Mouse (Mus musculus): ENCODE data around the gene Cnga3.

Cnga3 gene

DNA sequence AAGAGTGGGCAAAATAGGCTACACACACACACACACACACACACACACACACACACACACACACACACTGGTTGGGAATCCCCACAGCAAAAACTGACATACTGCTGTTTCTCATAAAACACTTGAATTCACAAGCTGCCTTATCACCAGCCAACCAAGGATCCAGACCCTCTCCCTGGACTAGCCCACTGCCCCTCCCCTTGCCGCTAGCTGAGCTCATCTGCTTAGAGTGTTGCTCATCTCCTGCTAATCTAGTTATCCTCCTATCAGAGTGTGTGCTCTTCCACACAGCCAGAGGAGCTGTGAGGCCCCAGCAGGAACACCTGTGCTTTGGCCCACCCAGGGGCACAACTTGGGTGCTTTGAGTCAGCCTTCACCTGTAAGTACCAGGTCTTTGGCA, at the start of gene Cnga3:
Gene Cnga3 (plus strand): TSS at position 291 of the 400 bp plus-strand sequence.
- DNase-seq = no peak

GRCm38 (mm10) chr1:37166066-37166465, 48.2 kb upstream of the Cnga3 start:
- no peak for DNase-seq

GRCm38 (mm10) chr1:37167918-37168317, 46.3 kb upstream of the Cnga3 start:
- DNase-seq = no peak

DNA sequence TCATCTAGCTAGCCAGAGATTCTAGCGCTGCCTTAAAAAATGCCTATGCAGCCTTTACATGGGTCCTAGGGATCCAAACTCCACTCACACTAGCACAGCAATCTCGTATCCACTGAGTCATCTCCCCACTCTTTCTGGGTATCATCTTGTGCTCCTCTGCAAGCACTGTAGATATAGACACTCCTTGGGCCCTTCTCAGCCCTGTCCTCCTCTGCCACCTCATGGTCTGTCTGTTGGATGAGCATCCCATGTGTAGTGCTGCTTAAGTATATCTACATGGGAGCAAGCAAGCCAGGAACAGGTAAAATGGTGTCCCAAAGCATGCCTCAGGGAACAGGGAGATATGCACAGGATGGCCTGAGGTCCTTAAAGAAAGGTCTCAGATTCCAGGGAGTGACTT, 36.4 kb upstream of the Cnga3 start:
- no peak for DNase-seq

DNA sequence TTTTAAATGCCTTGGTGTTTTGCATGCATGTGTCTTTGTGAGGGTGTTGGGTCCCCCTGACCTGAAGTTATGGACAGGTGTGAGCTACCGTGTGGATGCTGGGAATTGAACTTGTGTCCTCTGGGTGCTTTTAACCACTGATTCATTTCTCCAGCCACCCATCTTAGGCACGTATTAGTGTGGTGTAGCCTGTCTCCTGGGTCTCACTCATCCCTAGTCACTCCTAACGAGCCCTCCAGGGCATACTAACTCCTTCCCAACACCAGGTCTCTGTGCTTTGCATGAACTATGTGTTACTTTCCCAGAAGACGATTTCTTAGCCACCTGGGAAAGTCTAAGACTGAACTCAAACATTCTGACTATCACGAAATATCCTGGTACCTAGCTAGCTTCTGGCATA, 34.4 kb upstream of the Cnga3 start:
- DNase-seq = no peak

- no peak for DNase-seq
Observed at GRCm38 (mm10) chr1:37187050-37187449, 27.2 kb upstream of the Cnga3 start.

- no peak for DNase-seq
Observed at GRCm38 (mm10) chr1:37194607-37195006, 19.6 kb upstream of the Cnga3 start.

GRCm38 (mm10) chr1:37201406-37201805, 12.8 kb upstream of the Cnga3 start:
- DNase-seq = no peak

DNA sequence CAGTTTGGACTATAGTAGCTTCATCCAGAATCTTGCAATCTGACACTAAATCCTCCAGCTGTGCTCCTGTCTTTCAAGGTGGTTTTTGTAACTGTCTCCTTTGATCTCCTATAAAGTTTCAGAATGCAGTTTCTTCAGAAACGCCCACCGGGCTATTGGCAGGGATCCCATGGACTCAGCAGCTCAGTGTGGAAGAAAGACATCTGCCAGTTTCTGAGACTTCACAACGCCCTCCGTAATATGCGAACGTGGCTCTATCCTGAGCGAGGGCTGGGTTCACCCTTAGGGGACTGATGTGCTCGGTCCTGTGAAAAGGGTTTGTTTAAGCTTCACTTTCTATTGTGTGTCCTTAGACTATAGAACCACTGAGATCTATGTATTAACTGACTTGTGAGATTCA, 6.5 kb upstream of the Cnga3 start:
- DNase-seq = no peak

- DNase-seq = no peak
Observed at GRCm38 (mm10) chr1:37212375-37212774, 1.9 kb upstream of the Cnga3 start.

DNA sequence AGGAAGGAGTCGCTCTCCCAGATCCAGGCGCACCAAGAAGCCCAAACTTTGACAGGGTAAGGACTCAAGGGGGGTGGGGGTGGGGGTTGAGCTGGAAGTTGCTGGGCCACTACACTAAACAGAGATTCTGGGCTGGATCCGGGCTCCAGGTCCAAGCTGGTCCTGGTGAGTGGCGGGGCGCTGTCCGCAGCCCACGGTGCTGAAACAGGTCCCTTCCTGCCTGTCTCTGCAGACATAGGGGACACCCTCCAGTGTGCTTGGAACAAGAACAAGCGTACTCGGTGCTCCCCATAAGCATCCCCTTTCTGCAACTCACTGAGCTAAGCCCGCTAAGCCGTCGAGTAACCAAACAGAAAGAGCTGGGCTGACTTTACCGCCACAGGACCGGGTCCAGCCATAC, 4.2 kb downstream of the Cnga3 start:
- DNase-seq = peak; percentile 65

- no peak for DNase-seq
Observed at GRCm38 (mm10) chr1:37219593-37219992, 5.4 kb downstream of the Cnga3 start.

DNA sequence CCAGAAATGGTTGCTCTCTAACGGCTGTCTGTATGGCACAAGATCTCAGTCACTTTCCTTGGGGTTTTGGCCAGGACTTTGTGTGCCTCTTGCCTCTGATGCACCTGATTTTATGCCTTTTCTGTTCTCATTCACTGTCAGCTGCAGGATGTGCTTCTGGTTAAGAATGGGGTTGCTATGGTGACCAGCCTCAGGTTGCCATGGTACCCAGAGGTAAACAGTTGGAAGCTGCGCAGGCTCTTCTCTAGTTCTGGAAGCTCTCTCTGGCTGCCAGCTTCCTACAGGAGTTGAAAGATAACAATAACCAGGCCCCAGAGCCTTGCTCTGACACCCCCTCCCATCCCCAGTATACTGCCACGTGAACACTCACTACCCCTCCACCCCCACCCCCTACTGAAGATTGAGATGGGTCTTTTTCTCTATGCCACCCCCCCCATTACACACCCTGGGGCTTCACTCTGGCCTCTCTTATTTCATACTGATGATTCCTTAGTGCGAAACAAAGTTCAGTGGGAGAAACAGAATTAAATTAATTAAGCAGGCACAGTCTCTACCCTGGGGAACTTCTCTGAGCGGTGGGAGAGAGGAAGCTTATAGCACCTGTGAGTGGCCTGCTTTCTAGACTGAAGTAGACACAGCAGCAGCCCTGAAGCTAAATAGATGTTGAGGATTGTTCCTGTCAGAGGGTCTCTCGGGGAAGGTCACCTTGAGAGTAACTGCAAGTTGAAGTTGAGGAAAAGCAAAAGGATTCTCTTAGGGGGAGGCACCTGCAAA, 6.1 kb downstream of the Cnga3 start:
- no peak for DNase-seq

GRCm38 (mm10) chr1:37222002-37222401, 7.8 kb downstream of the Cnga3 start:
- DNase-seq = no peak

DNA sequence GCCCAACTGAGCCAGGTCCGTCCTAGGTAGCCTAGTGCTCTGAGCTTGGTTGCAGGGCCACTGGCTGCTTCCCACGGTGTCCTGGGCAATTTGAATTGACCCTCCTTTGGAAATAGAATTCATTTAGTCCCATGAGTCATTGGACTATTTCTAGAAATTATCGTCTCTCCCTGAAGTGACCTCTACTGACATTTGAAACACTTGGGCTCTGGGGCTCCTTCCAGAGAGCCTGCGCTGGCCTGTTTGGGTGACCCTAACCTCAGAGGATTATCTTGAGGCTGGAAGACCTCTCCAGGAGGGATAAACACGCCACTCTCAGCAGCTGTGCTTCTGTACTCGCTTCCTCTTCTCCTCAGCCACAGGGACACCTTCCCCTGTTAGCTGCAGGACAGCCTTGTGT, 16.2 kb downstream of the Cnga3 start:
- DNase-seq = no peak

- DNase-seq = peak; percentile 21
Observed at GRCm38 (mm10) chr1:37231295-37231701, 17.1 kb downstream of the Cnga3 start.

- no peak for DNase-seq
Observed at GRCm38 (mm10) chr1:37239045-37239635, 24.9 kb downstream of the Cnga3 start.

DNA sequence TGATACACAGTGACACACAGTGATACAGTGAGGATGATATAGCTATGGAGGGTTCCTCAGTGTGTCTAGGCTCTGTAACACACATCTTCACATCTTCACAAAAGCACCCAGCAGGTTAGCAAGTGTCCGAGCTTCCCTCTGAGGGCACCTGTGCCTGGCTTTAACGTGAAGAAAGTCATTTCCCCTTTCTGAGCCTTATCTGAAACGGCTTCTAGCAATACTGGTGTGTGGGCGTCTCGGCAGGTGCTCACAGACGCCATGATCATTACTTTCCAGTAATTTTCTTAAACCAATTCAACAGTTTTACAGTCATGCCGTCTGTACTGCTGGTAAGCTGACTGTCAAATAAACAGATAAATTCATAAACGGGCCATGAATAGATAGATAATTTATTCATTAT, 28.0 kb downstream of the Cnga3 start:
- no peak for DNase-seq

GRCm38 (mm10) chr1:37246476-37246875, 32.2 kb downstream of the Cnga3 start:
- no peak for DNase-seq

- no peak for DNase-seq
Observed at GRCm38 (mm10) chr1:37248406-37248805, 34.2 kb downstream of the Cnga3 start.

- peak; percentile 89 for DNase-seq
Observed at GRCm38 (mm10) chr1:37250643-37251310, 36.5 kb downstream of the Cnga3 start.

GRCm38 (mm10) chr1:37258443-37258842, 44.2 kb downstream of the Cnga3 start:
- no peak for DNase-seq

DNA sequence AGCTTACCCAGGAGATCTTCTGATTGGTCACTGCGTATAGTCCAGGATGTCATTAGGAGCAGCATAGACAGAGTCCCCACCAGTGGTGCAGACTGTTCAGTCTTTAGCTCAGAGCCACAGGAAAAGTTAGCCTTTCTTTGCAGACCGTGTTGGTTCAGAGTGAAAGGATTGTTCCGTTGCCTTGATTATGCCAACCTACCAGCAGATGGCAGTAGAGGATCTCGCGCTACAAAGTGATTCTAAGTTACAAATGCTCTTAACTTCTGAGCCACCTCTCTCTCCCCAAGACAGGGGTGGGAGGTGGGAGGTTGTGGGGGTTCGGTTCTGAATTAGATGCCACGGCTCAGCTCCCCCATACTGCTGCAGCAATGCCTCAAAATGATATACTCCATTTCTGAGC, 58.2 kb downstream of the Cnga3 start:
- DNase-seq = peak; percentile 67

- DNase-seq = no peak
Observed at GRCm38 (mm10) chr1:37286556-37286955, 72.3 kb downstream of the Cnga3 start.
